Mouse (Mus musculus) forebrain, embryonic 15.5 days (tissue): ENCODE data around the gene Ifi213. TPM values are rescaled to one million over a fixed set of nuclear protein-coding genes. Genes with fewer than 3 reads are reported as not detected.
"Not testable (repeated sequence)": the region's sequence is repeated elsewhere in the genome, so short reads cannot be mapped to it uniquely, and the experiment has no call there.

Experiments
- ATAC-seq: fragments of 200-750 bp; cut with Nextera tagmentation; replicated peaks from 2 replicates; pipeline ENCODE4 v1.8.0; 2017; ENCODE audit warnings: mild to moderate bottlenecking, moderate TSS enrichment, moderate library complexity
- H3K27ac ChIP-seq: fragments of 300-500 bp; sonication (generic); replicated peaks from 2 replicates; pipeline ENCODE4 v1.5.1; 2015; ENCODE audit warnings: mild to moderate bottlenecking, inconsistent platforms
- H3K27me3 ChIP-seq: fragments of 300-500 bp; sonication (generic); 2 replicates; pipeline ENCODE4 v1.6.1; 2015; ENCODE audit warnings: inconsistent platforms
- H3K36me3 ChIP-seq: fragments of 300-500 bp; sonication (generic); 2 replicates; pipeline ENCODE4 v1.6.1; 2015; ENCODE audit warnings: mild to moderate bottlenecking, inconsistent platforms
- H3K4me1 ChIP-seq: fragments of 300-500 bp; sonication (generic); 2 replicates; pipeline ENCODE4 v1.6.1; 2015; ENCODE audit warnings: inconsistent platforms
- H3K4me2 ChIP-seq: fragments of 300-500 bp; sonication (generic); replicated peaks from 2 replicates; pipeline ENCODE4 v1.6.1; 2015; ENCODE audit warnings: mild to moderate bottlenecking, inconsistent platforms
- H3K4me3 ChIP-seq: fragments of 300-500 bp; sonication (generic); 2 replicates; pipeline ENCODE4 v1.5.1; 2015; ENCODE audit warnings: mild to moderate bottlenecking, inconsistent platforms
- H3K9ac ChIP-seq: fragments of 300-500 bp; sonication (generic); replicated peaks from 2 replicates; pipeline ENCODE4 v1.6.1; 2015; ENCODE audit warnings: mild to moderate bottlenecking, inconsistent platforms
- H3K9me3 ChIP-seq: fragments of 300-500 bp; sonication (generic); 2 replicates; pipeline ENCODE4 v1.6.1; 2016; ENCODE audit warnings: inconsistent platforms
- WGBS: fragments of 180-500 bp; shearing (Covaris S2); methylation state at CpG from one replicate; pipeline ENCODE4 v1.1.7; 2015; ENCODE audit warnings: mixed read lengths; 5-methylcytosine and 5-hydroxymethylcytosine counted together
- microRNA-seq: library from miRNA; unstranded; fragments of <30 nt; microRNA quantifications from one replicate; pipeline ENCODE4, GENCODE M21; 2016
- polyA plus RNA-seq: library from polyadenylated mRNA; unstranded; fragments of >200 nt; fragmentation: Nextera tagmentation; extraction: Ambion mirVana; gene quantifications from 2 replicates; pipeline ENCODE4 v1.2.1, GENCODE M21; 2015

The Ifi213 gene
- polyA plus RNA-seq, 1 experiment from 2014 or later, result not detected

- not testable (repeated sequence) for H3K9me3 ChIP-seq, H3K4me1 ChIP-seq, H3K36me3 ChIP-seq, H3K27me3 ChIP-seq, H3K4me2 ChIP-seq, H3K4me3 ChIP-seq, H3K27ac ChIP-seq, ATAC-seq, H3K9ac ChIP-seq
- WGBS, result 94% methylated on average over 3 of the region's 3 CpGs
These were observed 50.3 kb downstream of the Ifi213 start for GRCm38 (mm10) chr1:173548798-173549197.

GRCm38 (mm10) chr1:173535791-173536190, 63.3 kb downstream of the Ifi213 start, which contains the start of gene Ifi214:
Gene Ifi214 (minus strand): TSS chr1:173535957.
- not testable (repeated sequence) for H3K4me2 ChIP-seq, H3K4me1 ChIP-seq, H3K27ac ChIP-seq, H3K4me3 ChIP-seq, H3K9ac ChIP-seq, H3K9me3 ChIP-seq, H3K27me3 ChIP-seq, H3K36me3 ChIP-seq, ATAC-seq
- 90% methylated on average over 3 of the region's 3 CpGs for WGBS

GRCm38 (mm10) chr1:173521452-173521851, 77.6 kb downstream of the Ifi213 start:
- Histone ChIP-seq H3K27ac (no peak overlapping the region), H3K9ac (no peak overlapping the region), H3K36me3 (no peaks in the 10 kb centered on the region), H3K4me3 (no peak overlapping the region), H3K4me1 (no peaks in the 10 kb centered on the region), H3K9me3 (no peaks in the 10 kb centered on the region), H3K4me2 (no peak overlapping the region), H3K27me3 (no peaks in the 10 kb centered on the region)
- no peak for ATAC-seq

Small RNAs within 50 kb of the gene (microRNA-seq; reads per million reads assigned to microRNA genes)
- gene Gm44339 (not detected), gene Gm44481 (not detected)

Other genes with a start within 250 kb of the Ifi213 start
- 3.5 and 4.3 TPM in 2 replicates for gene Aim2, start 248.4 kb downstream of the Ifi213 start, polyA plus RNA-seq
- gene Cadm3, start 231.6 kb downstream of the Ifi213 start, polyA plus RNA-seq, result 38.1 and 39.7 TPM in 2 replicates
- 0.34 TPM in 1 of 2 replicates, not detected in the other for gene Ifi206, start 108.2 kb downstream of the Ifi213 start, polyA plus RNA-seq
- gene Ifi214, start 63.3 kb downstream of the Ifi213 start, polyA plus RNA-seq, result not detected in 2 replicates
- 0.05 and 0.14 TPM in 2 replicates for gene Ifi209, start 31.6 kb upstream of the Ifi213 start, polyA plus RNA-seq
- gene Ifi208, start 74.4 kb upstream of the Ifi213 start, polyA plus RNA-seq, result not detected in 2 replicates
- gene Ifi207, start 142.5 kb upstream of the Ifi213 start, polyA plus RNA-seq, result 0.27 and 0.45 TPM in 2 replicates
- gene Ifi204, start 167.7 kb upstream of the Ifi213 start, polyA plus RNA-seq, result 0.55 and 0.59 TPM in 2 replicates